Mouse (Mus musculus): ENCODE results near the gene Cd300lb. TPM values are rescaled to one million over a fixed set of nuclear protein-coding genes. Genes with fewer than 3 reads are reported as not detected.
"Not testable (repeated sequence)": the region's sequence is repeated elsewhere in the genome, so short reads cannot be mapped to it uniquely, and the experiment has no call there.

Gene Cd300lb
- polyA plus RNA-seq, 1 experiment from 2014 or later: 0.21 TPM

DNA sequence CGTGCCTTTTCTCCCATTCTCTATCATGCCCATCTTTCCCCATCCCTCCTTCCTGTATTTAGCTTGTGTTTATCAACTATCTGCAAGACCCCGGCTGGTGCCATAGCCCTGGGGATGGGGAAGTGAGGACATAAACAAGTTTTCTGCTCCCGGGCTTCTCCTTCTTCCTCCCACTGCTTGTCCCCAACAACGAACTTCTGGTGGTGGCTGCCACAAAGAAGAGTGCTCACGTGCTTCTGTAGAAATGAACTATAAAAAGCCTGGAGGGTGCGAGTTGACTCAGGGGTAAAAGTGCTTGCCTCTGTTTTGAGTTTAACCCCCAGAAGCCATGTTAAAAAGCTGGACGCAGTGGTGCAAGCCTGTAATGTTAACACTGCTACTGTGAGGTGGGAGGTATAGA, 19.2 kb downstream of the Cd300lb start:
- H3K27ac ChIP-seq: no peak overlapping the region
- H3K9ac ChIP-seq: no peak overlapping the region
- H3K27me3 ChIP-seq: peaks cover 7% of the 10 kb centered on the region
- 25% methylated on average over 7 of the region's 7 CpGs for WGBS
- H3K4me2 ChIP-seq: no peak overlapping the region
- ATAC-seq (ENCODE audit: borderline replicate concordance, extremely low read depth, low FRiP score, low TSS enrichment): no peak
- no peaks in the 10 kb centered on the region for H3K4me1 ChIP-seq
- no peaks in the 10 kb centered on the region for H3K9me3 ChIP-seq
- H3K4me3 ChIP-seq: no peak overlapping the region
- no peaks in the 10 kb centered on the region for H3K36me3 ChIP-seq

DNA sequence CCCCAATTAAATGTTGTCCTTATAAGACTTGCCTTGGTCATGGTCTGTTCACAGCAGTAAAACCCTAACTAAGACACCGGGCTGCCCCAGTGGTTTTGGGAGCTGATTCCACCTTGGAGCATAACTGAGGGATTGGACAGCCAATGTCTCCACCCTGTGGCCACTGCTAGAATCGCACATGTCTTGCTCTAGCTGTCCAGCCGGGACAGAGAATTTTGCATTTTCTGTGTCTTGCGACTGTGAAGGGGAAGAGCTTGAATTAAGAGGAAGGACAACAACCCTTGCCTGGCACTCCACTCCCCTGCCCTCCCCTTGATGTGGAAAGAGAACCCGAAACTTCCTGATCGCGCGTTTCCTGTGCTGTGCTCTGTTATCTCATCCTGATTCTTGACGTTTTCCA, 21.3 kb downstream of the Cd300lb start:
- no peak overlapping the region for H3K4me2 ChIP-seq
- no peak overlapping the region for H3K27ac ChIP-seq
- H3K36me3 ChIP-seq: no peaks in the 10 kb centered on the region
- ATAC-seq (ENCODE audit: borderline replicate concordance, extremely low read depth, low FRiP score, low TSS enrichment): peak; percentile 55; the same call in 1 of the 2 replicates
- no peaks in the 10 kb centered on the region for H3K9me3 ChIP-seq
- H3K27me3 ChIP-seq: peaks cover 7% of the 10 kb centered on the region
- no peak overlapping the region for H3K4me3 ChIP-seq
- no peak overlapping the region for H3K9ac ChIP-seq
- WGBS: 14% methylated on average over 9 of the region's 9 CpGs
- H3K4me1 ChIP-seq: no peaks in the 10 kb centered on the region

DNA sequence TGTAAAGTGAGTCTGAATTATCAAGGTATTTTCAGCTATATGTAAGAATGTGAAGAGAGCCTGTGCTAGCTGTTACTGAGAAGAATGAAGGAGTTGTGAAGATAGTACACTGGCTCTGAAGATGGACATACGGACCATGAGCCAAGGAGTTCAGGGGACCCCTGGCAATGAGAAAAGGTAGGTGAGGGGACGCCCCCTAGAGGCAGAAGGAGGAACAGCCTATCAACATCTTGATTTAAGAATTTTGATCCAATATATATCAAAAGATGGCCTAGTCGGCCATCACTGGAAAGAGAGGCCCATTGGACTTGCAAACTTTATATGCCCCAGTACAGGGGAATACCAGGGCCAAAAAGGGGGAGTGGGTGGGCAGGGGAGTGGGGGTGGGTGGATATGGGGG, 24.6 kb downstream of the Cd300lb start:
- H3K27me3 ChIP-seq; H3K9me3 ChIP-seq; H3K4me1 ChIP-seq; ATAC-seq (ENCODE audit: borderline replicate concordance, extremely low read depth, low FRiP score, low TSS enrichment); H3K4me3 ChIP-seq; H3K9ac ChIP-seq; H3K4me2 ChIP-seq; H3K27ac ChIP-seq; H3K36me3 ChIP-seq: not testable (repeated sequence)
- WGBS: 36% methylated on average over 3 of the region's 3 CpGs

DNA sequence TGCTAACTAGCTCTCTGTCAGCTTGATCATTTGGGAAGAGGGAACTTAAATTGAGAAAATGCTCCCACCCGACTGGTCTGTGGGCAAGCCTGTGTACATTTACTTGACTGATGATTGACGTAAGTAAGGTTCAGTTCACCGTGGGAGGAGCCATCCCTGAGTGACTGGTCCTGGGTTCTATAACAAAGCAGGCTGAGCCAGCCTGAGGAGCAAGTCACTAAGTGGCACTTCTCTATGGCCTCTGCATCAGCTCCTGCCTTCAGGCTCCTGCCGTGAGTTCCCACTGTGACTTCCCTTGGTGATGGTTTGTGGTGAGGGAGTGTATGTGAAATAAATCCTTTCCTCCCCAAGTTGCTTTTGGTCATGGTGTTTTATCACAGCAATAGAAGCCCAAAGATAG, 26.1 kb downstream of the Cd300lb start:
- no peak overlapping the region for H3K9ac ChIP-seq
- no peaks in the 10 kb centered on the region for H3K36me3 ChIP-seq
- no peaks in the 10 kb centered on the region for H3K9me3 ChIP-seq
- H3K4me2 ChIP-seq: no peak overlapping the region
- H3K27ac ChIP-seq: no peak overlapping the region
- H3K27me3 ChIP-seq: peaks cover 2% of the 10 kb centered on the region; the same call in 1 of the 2 replicates
- WGBS: 27% methylated on average over 4 of the region's 4 CpGs
- no peak overlapping the region for H3K4me3 ChIP-seq
- no peak for ATAC-seq (ENCODE audit: borderline replicate concordance, extremely low read depth, low FRiP score, low TSS enrichment)
- H3K4me1 ChIP-seq: no peaks in the 10 kb centered on the region

DNA sequence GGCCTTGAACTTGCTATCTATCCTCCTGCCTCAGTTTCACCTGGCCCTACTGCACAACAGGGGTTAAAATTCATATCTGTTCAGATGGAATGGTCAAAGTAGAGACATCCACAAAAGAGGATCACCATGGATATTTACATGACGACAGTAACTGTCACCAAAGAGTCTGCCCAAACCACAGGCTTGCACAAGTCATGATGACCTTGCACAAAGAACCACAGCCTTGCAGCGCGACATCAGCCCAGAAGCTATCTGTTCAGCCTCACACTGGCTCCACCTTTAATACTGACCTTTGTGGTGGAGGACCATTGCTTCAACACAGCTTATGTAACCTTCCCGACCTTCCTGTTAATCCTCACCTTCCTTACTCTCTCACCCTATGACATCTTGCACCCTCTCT, 26.6 kb downstream of the Cd300lb start:
- no peaks in the 10 kb centered on the region for H3K4me1 ChIP-seq

DNA sequence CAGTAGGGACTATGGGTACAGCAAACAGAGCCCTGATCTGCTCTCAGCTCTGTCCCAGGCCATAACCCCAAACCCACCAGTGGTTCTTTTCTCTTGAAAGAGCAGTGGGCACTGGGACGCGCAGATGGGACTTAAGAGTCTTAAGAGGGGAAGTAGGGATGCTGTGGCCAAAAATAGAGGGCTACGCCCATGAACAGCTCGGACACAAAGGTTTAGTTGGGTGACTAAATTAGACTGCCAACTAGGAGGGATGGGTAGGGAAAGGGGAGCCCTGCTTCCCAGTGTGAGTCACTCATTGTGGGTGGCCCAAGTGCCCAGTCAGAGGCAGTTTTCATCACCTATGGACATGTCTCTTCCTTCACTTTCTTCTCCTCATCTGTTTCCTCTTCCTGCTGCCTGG, 31.0 kb downstream of the Cd300lb start:
- H3K4me2 ChIP-seq: no peak overlapping the region
- 82% methylated on average over 4 of the region's 4 CpGs for WGBS
- ATAC-seq (ENCODE audit: borderline replicate concordance, extremely low read depth, low FRiP score, low TSS enrichment): no peak
- no peaks in the 10 kb centered on the region for H3K9me3 ChIP-seq
- no peak overlapping the region for H3K27ac ChIP-seq
- no peak overlapping the region for H3K4me3 ChIP-seq
- H3K9ac ChIP-seq: no peak overlapping the region
- H3K4me1 ChIP-seq: no peaks in the 10 kb centered on the region
- H3K27me3 ChIP-seq: no peaks in the 10 kb centered on the region
- H3K36me3 ChIP-seq: no peaks in the 10 kb centered on the region

More for the DNA sequence above, 26.6 kb downstream of the Cd300lb start:
- WGBS: 72% methylated on average over 4 of the region's 4 CpGs
- Histone ChIP-seq H3K4me2 (no peak overlapping the region), H3K9ac (no peak overlapping the region), H3K27me3 (no peaks in the 10 kb centered on the region), H3K4me3 (no peak overlapping the region), H3K27ac (no peak overlapping the region), H3K9me3 (no peaks in the 10 kb centered on the region), H3K36me3 (no peaks in the 10 kb centered on the region)
- no peak for ATAC-seq (ENCODE audit: borderline replicate concordance, extremely low read depth, low FRiP score, low TSS enrichment)

DNA sequence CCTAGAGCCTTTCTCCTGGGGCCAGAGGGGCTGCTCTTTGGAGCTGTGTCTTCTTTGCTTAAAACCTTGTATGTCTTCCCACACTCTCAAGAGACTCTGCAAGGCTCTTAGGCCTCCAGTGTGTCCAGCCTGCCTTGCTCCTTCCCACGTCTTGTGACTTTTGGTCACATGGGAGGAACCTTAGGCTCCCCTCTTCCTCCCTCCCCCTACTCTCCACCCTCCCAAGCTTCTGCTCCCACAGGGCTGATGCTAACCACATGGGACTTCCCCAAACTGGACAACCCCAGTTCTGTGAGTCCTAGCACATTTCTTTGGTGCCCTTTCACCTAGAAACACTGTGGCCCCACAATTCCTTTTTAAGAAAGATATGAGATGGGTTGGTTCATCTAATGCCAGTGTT, 36.2 kb downstream of the Cd300lb start:
- no peaks in the 10 kb centered on the region for H3K36me3 ChIP-seq
- H3K9me3 ChIP-seq: no peaks in the 10 kb centered on the region
- no peak for ATAC-seq (ENCODE audit: borderline replicate concordance, extremely low read depth, low FRiP score, low TSS enrichment)
- no peaks in the 10 kb centered on the region for H3K4me1 ChIP-seq
- no peak overlapping the region for H3K4me2 ChIP-seq
- H3K27ac ChIP-seq: no peak overlapping the region
- H3K9ac ChIP-seq: no peak overlapping the region
- WGBS: 20% methylated on average over 1 of the region's 1 CpGs
- H3K27me3 ChIP-seq: no peaks in the 10 kb centered on the region
- no peak overlapping the region for H3K4me3 ChIP-seq

DNA sequence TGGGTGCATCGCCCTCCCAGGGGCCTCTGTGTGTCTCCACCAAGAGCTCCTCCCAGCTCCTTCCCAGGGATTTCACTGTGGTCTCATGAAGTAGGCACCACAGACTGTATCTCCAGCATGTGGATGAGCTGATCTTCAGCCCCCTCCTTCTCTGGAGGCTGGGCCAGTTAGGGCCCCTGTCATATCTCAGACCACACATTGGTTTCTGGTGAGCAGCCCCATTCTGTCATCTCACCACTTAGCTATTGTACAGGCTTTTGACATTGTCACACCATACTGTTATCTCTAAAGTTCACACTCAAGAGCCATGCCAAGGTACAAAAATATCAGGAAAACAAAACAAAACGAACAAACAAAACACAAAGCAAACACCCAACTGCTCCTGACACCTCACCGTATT, 38.1 kb downstream of the Cd300lb start:
- Histone ChIP-seq H3K4me1 (no peaks in the 10 kb centered on the region), H3K9ac (no peak overlapping the region), H3K27me3 (no peaks in the 10 kb centered on the region), H3K27ac (no peak overlapping the region), H3K4me3 (no peak overlapping the region), H3K4me2 (no peak overlapping the region), H3K36me3 (no peaks in the 10 kb centered on the region), H3K9me3 (no peaks in the 10 kb centered on the region)
- 68% methylated on average over 3 of the region's 3 CpGs for WGBS
- no peak for ATAC-seq (ENCODE audit: borderline replicate concordance, extremely low read depth, low FRiP score, low TSS enrichment)

DNA sequence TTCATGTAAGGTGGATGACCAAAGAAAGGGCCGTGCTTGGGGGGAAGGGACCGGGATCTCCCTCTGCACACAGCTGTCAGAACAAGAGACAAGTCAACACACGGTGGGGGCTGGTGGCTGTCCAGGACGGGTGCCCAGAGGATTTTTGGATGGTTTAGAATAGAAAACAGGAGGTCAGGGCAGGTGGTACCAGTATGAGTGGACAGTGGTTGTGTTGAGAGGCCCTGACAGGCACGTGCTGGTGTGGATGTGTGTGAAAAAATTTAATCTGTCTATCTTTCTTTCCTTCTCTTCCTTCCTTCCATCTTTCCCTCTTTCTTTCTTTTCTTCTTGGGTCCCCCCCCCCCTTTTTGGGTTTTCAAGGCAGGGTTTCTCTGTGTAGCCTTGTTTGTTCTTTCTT, 43.6 kb downstream of the Cd300lb start:
- Histone ChIP-seq H3K9ac (no peak overlapping the region), H3K27me3 (no peaks in the 10 kb centered on the region), H3K27ac (no peak overlapping the region), H3K4me3 (no peak overlapping the region), H3K9me3 (no peaks in the 10 kb centered on the region), H3K4me1 (no peaks in the 10 kb centered on the region), H3K36me3 (no peaks in the 10 kb centered on the region), H3K4me2 (no peak overlapping the region)
- WGBS: 36% methylated on average over 5 of the region's 5 CpGs
- ATAC-seq (ENCODE audit: borderline replicate concordance, extremely low read depth, low FRiP score, low TSS enrichment): no peak

DNA sequence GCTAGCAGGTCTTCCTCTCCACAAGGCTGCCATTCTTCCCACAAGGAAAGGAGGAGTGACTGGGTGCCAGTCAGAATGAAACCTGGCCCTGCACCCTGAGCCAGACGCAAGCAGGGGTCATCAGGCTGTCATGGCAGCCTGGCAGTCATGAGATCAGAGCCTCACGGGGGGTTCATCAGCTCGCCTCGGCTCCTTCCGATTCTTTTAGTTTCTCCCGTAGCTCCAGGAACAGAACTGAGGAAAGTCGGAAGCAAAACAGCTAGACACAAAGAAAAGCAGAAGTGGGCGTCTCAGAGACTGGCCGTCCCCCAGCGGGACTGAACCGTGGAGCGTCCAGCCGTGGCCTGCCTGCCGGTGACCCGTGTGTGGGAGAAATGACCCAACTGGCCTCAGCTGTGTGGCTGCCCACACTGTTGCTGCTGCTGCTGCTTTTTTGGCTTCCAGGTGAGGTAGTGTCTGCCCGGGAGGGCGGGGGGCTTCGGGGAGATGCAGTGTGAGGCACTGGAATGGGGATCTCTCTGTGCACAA, 44.1 kb downstream of the Cd300lb start, which contains the start of gene Cd300a:
Gene Cd300a, plus strand, starts transcription at position 51 of the 528 bp plus-strand sequence.
- H3K36me3 ChIP-seq: no peaks in the 10 kb centered on the region
- no peaks in the 10 kb centered on the region for H3K27me3 ChIP-seq
- H3K9ac ChIP-seq: no peak within 1 kb of the TSS
- no peak for ATAC-seq (ENCODE audit: borderline replicate concordance, extremely low read depth, low FRiP score, low TSS enrichment)
- WGBS: 60% methylated on average over 18 of the region's 18 CpGs
- no peak within 1 kb of the TSS for H3K4me3 ChIP-seq
- no peaks in the 10 kb centered on the region for H3K9me3 ChIP-seq
- H3K4me2 ChIP-seq: no peak within 1 kb of the TSS
- H3K27ac ChIP-seq: no peak within 1 kb of the TSS
- H3K4me1 ChIP-seq: no peaks in the 10 kb centered on the region

DNA sequence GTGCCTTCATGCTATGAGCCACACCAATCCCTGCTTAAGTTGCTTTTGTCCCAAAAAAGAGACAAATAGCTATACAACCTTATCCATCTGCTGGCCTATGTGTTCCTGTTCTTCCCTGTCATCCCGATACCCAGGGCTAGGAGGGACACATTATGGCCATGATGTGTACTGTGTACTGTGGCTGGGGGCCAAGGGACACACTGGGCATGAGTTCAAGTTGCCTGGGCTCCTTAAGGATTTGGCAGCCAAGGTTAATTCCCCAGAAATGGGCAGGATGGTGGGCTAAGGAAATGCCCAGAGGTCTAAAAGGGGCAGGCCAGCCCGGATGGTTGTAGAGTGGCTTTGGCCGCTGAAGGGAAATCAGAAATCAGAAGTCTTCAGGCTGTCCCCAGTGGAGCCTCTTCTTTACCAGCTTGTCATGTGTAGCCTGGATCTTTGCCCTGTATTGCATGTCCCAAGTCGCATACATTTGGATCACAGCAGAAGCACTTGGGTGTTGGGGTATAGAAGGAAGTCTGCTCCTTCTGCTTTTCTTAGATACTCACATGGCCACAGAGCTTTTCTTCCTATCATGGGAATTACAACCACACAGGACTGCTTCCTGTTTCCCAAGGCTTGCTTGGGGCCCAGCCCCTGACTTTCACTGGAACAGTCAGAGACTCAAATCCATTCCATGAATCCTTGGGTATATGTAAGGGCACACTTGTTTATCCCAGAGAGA, 49.6 kb downstream of the Cd300lb start:
- H3K4me2 ChIP-seq: no peak overlapping the region
- no peaks in the 10 kb centered on the region for H3K9me3 ChIP-seq
- no peak overlapping the region for H3K27ac ChIP-seq
- ATAC-seq (ENCODE audit: borderline replicate concordance, extremely low read depth, low FRiP score, low TSS enrichment): no peak
- no peak overlapping the region for H3K4me3 ChIP-seq
- H3K36me3 ChIP-seq: no peaks in the 10 kb centered on the region
- H3K27me3 ChIP-seq: no peaks in the 10 kb centered on the region
- 76% methylated on average over 4 of the region's 4 CpGs for WGBS
- no peaks in the 10 kb centered on the region for H3K4me1 ChIP-seq
- no peak overlapping the region for H3K9ac ChIP-seq

DNA sequence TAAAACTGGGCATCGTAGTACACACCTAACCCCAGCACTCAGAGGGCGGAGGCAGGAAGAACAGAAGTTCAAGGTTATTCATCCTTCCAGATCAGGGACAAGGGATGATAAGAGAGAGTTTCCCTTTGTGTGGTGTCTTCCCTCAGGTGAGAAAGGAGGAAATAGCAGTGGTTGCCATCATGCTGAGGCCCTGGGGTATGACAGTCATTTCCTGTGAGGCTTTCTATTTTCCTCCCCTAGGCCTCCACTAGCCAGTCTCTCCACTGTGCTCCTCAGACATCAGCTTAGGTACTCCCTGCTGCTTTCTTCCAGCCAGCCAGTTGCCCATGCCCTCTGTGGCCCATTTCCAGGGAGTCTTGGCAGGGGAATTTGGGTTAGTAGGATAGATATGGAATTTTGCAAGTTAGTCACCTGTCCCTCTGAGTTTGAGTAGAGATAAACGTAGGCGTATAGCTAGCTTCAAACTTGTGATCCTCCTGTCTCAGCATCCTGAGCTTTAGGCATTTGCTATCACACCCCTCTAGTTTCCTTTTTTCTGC, 50.9 kb downstream of the Cd300lb start:
- 79% methylated on average over 4 of the region's 4 CpGs for WGBS
- Histone ChIP-seq H3K4me1 (no peaks in the 10 kb centered on the region), H3K27ac (no peak overlapping the region), H3K36me3 (no peaks in the 10 kb centered on the region), H3K4me2 (no peak overlapping the region), H3K27me3 (no peaks in the 10 kb centered on the region), H3K9ac (no peak overlapping the region), H3K4me3 (no peak overlapping the region), H3K9me3 (no peaks in the 10 kb centered on the region)
- no peak for ATAC-seq (ENCODE audit: borderline replicate concordance, extremely low read depth, low FRiP score, low TSS enrichment)
